Mouse (Mus musculus) midbrain, postnatal 0 days (tissue): ENCODE results near the gene Adal. TPM values are rescaled to one million over a fixed set of nuclear protein-coding genes. Genes with fewer than 3 reads are reported as not detected.

Source experiments
- ATAC-seq: fragments of 200-750 bp; cut with Nextera tagmentation; 2 replicates; pipeline ENCODE4 v1.8.0; 2017; ENCODE audit warnings: moderate number of reproducible peaks, mild to moderate bottlenecking, moderate TSS enrichment, moderate library complexity; ENCODE audit not compliant: low FRiP score
- DNase-seq: peaks from one replicate; pipeline ENCODE4 v3.0.0-alpha.2; 2015; ENCODE audit warnings: low spot score
- H3K27ac ChIP-seq: fragments of 300-500 bp; sonication (generic); 2 replicates; pipeline ENCODE4 v1.5.1; 2014; ENCODE audit warnings: low read depth, mild to moderate bottlenecking, low read length, mixed read lengths
- H3K27me3 ChIP-seq: fragments of 300-500 bp; sonication (generic); 2 replicates; pipeline ENCODE4 v1.6.1; 2014; ENCODE audit warnings: low read length, control low read depth, mixed read lengths; ENCODE audit not compliant: insufficient read depth
- H3K36me3 ChIP-seq: fragments of 300-500 bp; sonication (generic); 2 replicates; pipeline ENCODE4 v1.6.1; 2014; ENCODE audit warnings: low read length, control low read depth, mixed read lengths; ENCODE audit not compliant: insufficient read depth
- H3K4me1 ChIP-seq: fragments of 300-500 bp; sonication (generic); 2 replicates; pipeline ENCODE4 v1.6.1; 2014; ENCODE audit warnings: mild to moderate bottlenecking, control low read depth, antibody characterized with exemption, low read length, mixed read lengths; ENCODE audit not compliant: insufficient read depth
- H3K4me2 ChIP-seq: fragments of 300-500 bp; sonication (generic); 2 replicates; pipeline ENCODE4 v1.6.1; 2014; ENCODE audit warnings: low read depth, mild to moderate bottlenecking, low read length, mixed read lengths; ENCODE audit not compliant: poor library complexity, severe bottlenecking
- H3K4me3 ChIP-seq: fragments of 300-500 bp; sonication (generic); 2 replicates; pipeline ENCODE4 v1.5.1; 2014; ENCODE audit warnings: low read depth, mild to moderate bottlenecking, low read length, moderate library complexity
- H3K9ac ChIP-seq: fragments of 300-500 bp; sonication (generic); replicated peaks from 2 replicates; pipeline ENCODE4 v1.6.1; 2014; ENCODE audit warnings: mild to moderate bottlenecking, low read length, moderate library complexity, mixed read lengths; ENCODE audit not compliant: poor library complexity, severe bottlenecking
- H3K9me3 ChIP-seq: fragments of 300-500 bp; sonication (generic); 2 replicates; pipeline ENCODE4 v1.6.1; 2016; ENCODE audit warnings: low read length, control low read depth
- CTCF ChIP-seq: IDR thresholded peaks from 2 replicates; pipeline ENCODE4 v1.5.1; 2016; ENCODE audit warnings: antibody characterized with exemption, mild to moderate bottlenecking
- WGBS: fragments of 180-500 bp; shearing (Covaris S2); extraction: QIAGEN DNeasy Blood & Tissue Kit; methylation state at CpG from one replicate; pipeline ENCODE4 v1.1.7; 2014; 5-methylcytosine and 5-hydroxymethylcytosine counted together
- polyA plus RNA-seq: library from polyadenylated mRNA; unstranded; fragments of >200 nt; fragmentation: Nextera tagmentation; extraction: Ambion mirVana; gene quantifications from 2 replicates; pipeline ENCODE4 v1.2.1, GENCODE M21; 2015
- total RNA-seq: library from RNA; depleted of rRNA; stranded (reverse); fragments of >200 nt; gene quantifications from 2 replicates; pipeline ENCODE4 v1.2.3, GENCODE M21; 2014

The Adal gene
- total and polyA plus RNA-seq, 2 experiments from 2014 or later, result 17.1 to 18.2 TPM

- Histone ChIP-seq H3K9ac (peak within 1 kb of the TSS; percentile 75), H3K4me2 (peak within 1 kb of the TSS; percentile 87), H3K27me3 (no peaks in the 10 kb centered on the region), H3K27ac (peak within 1 kb of the TSS; percentile 71), H3K4me3 (peak within 1 kb of the TSS; percentile 79), H3K36me3 (peaks cover 12% of the 10 kb centered on the region), H3K4me1 (peaks cover 13% of the 10 kb centered on the region), H3K9me3 (no peaks in the 10 kb centered on the region)
- under 1% methylated on average over 38 of the region's 38 CpGs for WGBS
- TF ChIP-seq CTCF, result no peak
- ATAC-seq (peak; percentile 11; the same call in 1 of the 2 replicates), DNase-seq (peak; percentile 17)
Observed at GRCm38 (mm10) chr2:121170481-121170971, 30.3 kb downstream of the Adal start, which contains the start of gene Tubgcp4. Gene Tubgcp4 (plus strand): TSS chr2:121170654.

- peak within 1 kb of the TSS; percentile 71 for H3K27ac ChIP-seq
Observed at GRCm38 (mm10) chr2:121170980-121171742, 30.9 kb downstream of the Adal start, which contains the start of gene Zscan29. Gene Zscan29 (minus strand): TSS chr2:121171125.

GRCm38 (mm10) chr2:121178828-121179479, 38.7 kb downstream of the Adal start:
- WGBS, result 98% methylated on average over 3 of the region's 3 CpGs
- Histone ChIP-seq H3K4me3 (no peak overlapping the region), H3K9ac (no peak overlapping the region), H3K27me3 (no peaks in the 10 kb centered on the region), H3K4me1 (no peaks in the 10 kb centered on the region), H3K27ac (no peak overlapping the region), H3K9me3 (no peaks in the 10 kb centered on the region), H3K36me3 (peaks cover 39% of the 10 kb centered on the region), H3K4me2 (no peak overlapping the region)
- no peak for ATAC-seq
- TF ChIP-seq CTCF, result peak; percentile 20
- no peak for DNase-seq

More at GRCm38 (mm10) chr2:121170980-121171742, 30.9 kb downstream of the Adal start, which contains the start of gene Zscan29:
- peaks cover 13% of the 10 kb centered on the region; the same call in 1 of the 2 replicates for H3K36me3 ChIP-seq
- H3K4me2 ChIP-seq, result peak within 1 kb of the TSS; percentile 87
- peak within 1 kb of the TSS; percentile 79 for H3K4me3 ChIP-seq
- H3K9me3 ChIP-seq, result no peaks in the 10 kb centered on the region
- no peaks in the 10 kb centered on the region for H3K27me3 ChIP-seq
- peak; percentile 32 for TF ChIP-seq CTCF
- DNase-seq (peak; percentile 93), ATAC-seq (peak; percentile 94)
- peak within 1 kb of the TSS; percentile 75 for H3K9ac ChIP-seq
- WGBS, result under 1% methylated on average over 62 of the region's 66 CpGs
- H3K4me1 ChIP-seq, result peaks cover 13% of the 10 kb centered on the region

- ATAC-seq, result no peak
- Histone ChIP-seq H3K4me1 (no peaks in the 10 kb centered on the region), H3K27ac (no peak overlapping the region), H3K4me2 (no peak overlapping the region), H3K36me3 (peaks cover 37% of the 10 kb centered on the region), H3K27me3 (no peaks in the 10 kb centered on the region), H3K4me3 (no peak overlapping the region), H3K9ac (no peak overlapping the region), H3K9me3 (no peaks in the 10 kb centered on the region)
- WGBS, result 85% methylated on average over 5 of the region's 5 CpGs
- TF ChIP-seq CTCF, result no peak
- peak; percentile 5 for DNase-seq
Observed at GRCm38 (mm10) chr2:121183431-121183830, 43.2 kb downstream of the Adal start.

- WGBS, result 97% methylated on average over 7 of the region's 7 CpGs
- ATAC-seq, result no peak
Observed at GRCm38 (mm10) chr2:121184142-121184541, 43.9 kb downstream of the Adal start.

More at GRCm38 (mm10) chr2:121184142-121184541, 43.9 kb downstream of the Adal start:
- H3K27me3 ChIP-seq, result no peaks in the 10 kb centered on the region
- peaks cover 42% of the 10 kb centered on the region for H3K36me3 ChIP-seq
- DNase-seq, result no peak
- TF ChIP-seq CTCF, result no peak
- H3K9ac ChIP-seq, result no peak overlapping the region
- H3K4me1 ChIP-seq, result no peaks in the 10 kb centered on the region
- H3K27ac ChIP-seq, result no peak overlapping the region
- no peaks in the 10 kb centered on the region for H3K9me3 ChIP-seq
- H3K4me2 ChIP-seq, result no peak overlapping the region
- H3K4me3 ChIP-seq, result no peak overlapping the region
